Comparison of ENCODE assay signal across 8 mouse cellular contexts in the genomic region with DNA sequence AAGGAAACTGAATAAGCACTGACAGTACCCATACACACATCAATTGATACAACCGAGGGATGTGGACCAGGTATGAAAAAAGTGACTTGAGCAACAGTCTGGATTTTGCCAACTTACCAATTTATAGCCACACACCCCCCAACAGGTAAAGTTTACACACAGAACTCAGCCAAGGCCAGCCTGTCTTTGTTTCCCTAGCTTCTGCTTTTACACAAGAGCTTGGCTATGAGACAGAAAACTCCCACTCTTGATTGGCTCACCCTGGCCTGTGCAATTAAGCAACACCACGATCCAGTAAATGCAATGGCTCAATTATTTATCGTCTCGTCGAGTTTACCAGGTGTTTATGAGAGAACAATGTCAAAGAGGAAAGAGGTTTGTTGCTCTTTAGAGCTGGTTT. TPM values are rescaled to one million over a fixed set of nuclear protein-coding genes. Genes with fewer than 3 reads are reported as not detected.
DNase-seq lines count a peak whose midpoint lies in the region; TF ChIP-seq lines count a peak whose summit lies in the region.

No protein-coding gene starts in this region.

- peak overlapping the region; percentile 98 for H3K27ac ChIP-seq in gastrocnemius, adult 2 months
- H3K27ac ChIP-seq in heart, embryonic 10.5 days: peak overlapping the region; percentile 97; the same call in 1 of the 2 replicates
- H3K27ac ChIP-seq in midbrain, embryonic 10.5 days (replicated peaks): no peak overlapping the region

- peaks cover 34% of the 10 kb centered on the region for H3K4me1 ChIP-seq in heart, embryonic 10.5 days
- peaks cover 19% of the 10 kb centered on the region for H3K4me1 ChIP-seq in midbrain, embryonic 10.5 days

- 36% methylated on average over 5 of the region's 5 CpGs for WGBS in heart, embryonic 10.5 days
- WGBS in large intestine, adult 2 months: 2% methylated on average over 5 of the region's 5 CpGs
- WGBS in midbrain, embryonic 10.5 days: 50% methylated on average over 5 of the region's 5 CpGs

- intact Hi-C loops in gastrocnemius, adult 2 months (cut with DNase I): no loop called here
- intact Hi-C loops in gastrocnemius, postnatal 36 days (cut with DNase I): no loop called here

- TF ChIP-seq CTCF in gastrocnemius, adult 2 months (IDR thresholded peaks at IDR 0.05): no peak

- no peaks in the 10 kb centered on the region for H3K27me3 ChIP-seq in heart, embryonic 10.5 days (ENCODE audit: insufficient read depth, poor library complexity, severe bottlenecking)
- H3K27me3 ChIP-seq in midbrain, embryonic 10.5 days (ENCODE audit: low read depth, poor library complexity, severe bottlenecking): 0 out of 2 replicates have a peak, but pooled peaks cover 6% of the 10 kb centered on the region

- H3K4me3 ChIP-seq in gastrocnemius, adult 2 months: peak overlapping the region; percentile 94
- peak overlapping the region; percentile 95 for H3K4me3 ChIP-seq in heart, embryonic 10.5 days
- H3K4me3 ChIP-seq in midbrain, embryonic 10.5 days: peak overlapping the region; percentile 91; the same call in 1 of the 2 replicates

- H3K36me3 ChIP-seq in heart, embryonic 10.5 days: no peaks in the 10 kb centered on the region
- H3K36me3 ChIP-seq in midbrain, embryonic 10.5 days: no peaks in the 10 kb centered on the region

- H3K9me3 ChIP-seq in heart, embryonic 10.5 days: no peaks in the 10 kb centered on the region
- no peaks in the 10 kb centered on the region for H3K9me3 ChIP-seq in midbrain, embryonic 10.5 days (replicated peaks)

- peak; percentile 25 for DNase-seq in gastrocnemius, adult 2 months
- DNase-seq in gastrocnemius, postnatal 36 days: no peak
- peak; percentile 94 for DNase-seq in adipocyte (ENCODE audit: low spot score)
- DNase-seq in heart, embryonic 10.5 days (ENCODE audit: low spot score): no peak
- DNase-seq in large intestine, adult 2 months (ENCODE audit: low read depth, low spot score): peak; percentile 52
- no peak for DNase-seq in midbrain, embryonic 10.5 days (ENCODE audit: low spot score)
- DNase-seq in right cerebral cortex, postnatal 4 days: no peak
- DNase-seq in T-cell, adult 2 months (ENCODE audit: low spot score): no peak

RNA-seq across cellular contexts. Expression of gene Stat3, which starts 1.2 kb away (rescaled TPM):
- total RNA-seq in gastrocnemius, adult 2 months (2021): 10 to 100 TPM; 40.6 to 44.2 TPM
- 10 to 100 TPM; 38.8 to 42.9 TPM for total RNA-seq in gastrocnemius, postnatal 36 days (2021)
- polyA plus RNA-seq in heart, embryonic 10.5 days (2016; fragmentation: Nextera tagmentation; extraction: Ambion mirVana): 33.7 and 41.5 TPM in 2 replicates
- 102 and 120 TPM in 2 replicates for polyA plus RNA-seq in large intestine, adult 2 months (2012; rRNA removed)
- polyA plus RNA-seq in midbrain, embryonic 10.5 days (2016; fragmentation: Nextera tagmentation; extraction: Ambion mirVana): 16.9 and 20.4 TPM in 2 replicates

RNA-seq across cellular contexts. Expression of gene Cavin1, which starts 32.6 kb away (rescaled TPM):
- 100 to 1,000 TPM; 133 to 149 TPM for total RNA-seq in gastrocnemius, adult 2 months (2021)
- 100 to 1,000 TPM; 148 to 153 TPM for total RNA-seq in gastrocnemius, postnatal 36 days (2021)
- polyA plus RNA-seq in heart, embryonic 10.5 days (2016; fragmentation: Nextera tagmentation; extraction: Ambion mirVana): 139 and 252 TPM in 2 replicates
- 33.4 and 36.4 TPM in 2 replicates for polyA plus RNA-seq in large intestine, adult 2 months (2012; rRNA removed)
- polyA plus RNA-seq in midbrain, embryonic 10.5 days (2016; fragmentation: Nextera tagmentation; extraction: Ambion mirVana): 16.7 and 21.8 TPM in 2 replicates

Comparison
In these comparisons a context has a peak if more than half of its experiments do, and no peak if none do; other contexts are left out.
1. DNase-seq: peak in gastrocnemius, adult 2 months (single experiment), adipocyte (single experiment) and large intestine, adult 2 months (single experiment); none in gastrocnemius, postnatal 36 days (0 of 2), heart, embryonic 10.5 days (single experiment), midbrain, embryonic 10.5 days (single experiment), right cerebral cortex, postnatal 4 days (single experiment) and T-cell, adult 2 months (single experiment).
2. Peak in every context shown above with its lines, with median percentiles within 50 percentile points of each other: H3K4me3 ChIP-seq.